Mouse (Mus musculus) kidney, postnatal 4 days (tissue): ENCODE data around the gene Clmn.

ENCODE experiments used
- DNase-seq, 2 experiments: peaks; one replicate each; pipeline ENCODE4 v3.0.0; 2021; ENCODE audit warnings: mixed read lengths in 2 of 2

Clmn gene

GRCm38 (mm10) chr12:104879577-104879989, 14.7 kb upstream of the Clmn start:
- no peak for DNase-seq

GRCm38 (mm10) chr12:104876053-104876452, 11.2 kb upstream of the Clmn start:
- no peak for DNase-seq

- DNase-seq = no peak
Observed at GRCm38 (mm10) chr12:104871987-104872386, 7.1 kb upstream of the Clmn start.

GRCm38 (mm10) chr12:104869737-104870136, 4.9 kb upstream of the Clmn start:
- DNase-seq = no peak

GRCm38 (mm10) chr12:104868430-104868829, 3.6 kb upstream of the Clmn start:
- DNase-seq = no peak

GRCm38 (mm10) chr12:104867851-104868250, 3.0 kb upstream of the Clmn start:
- DNase-seq = no peak

- DNase-seq = peak in 1 of 2 experiments; percentile 37
Observed at GRCm38 (mm10) chr12:104865166-104865535, 275 bp upstream of the Clmn start.

- DNase-seq = peak; percentile 59 to 73
Observed at GRCm38 (mm10) chr12:104863653-104864052, 1.2 kb downstream of the Clmn start.

- no peak for DNase-seq
Observed at GRCm38 (mm10) chr12:104859140-104859539, 5.7 kb downstream of the Clmn start.

GRCm38 (mm10) chr12:104858732-104859131, 6.1 kb downstream of the Clmn start:
- DNase-seq = no peak

- peak; percentile 42 to 43 for DNase-seq
Observed at GRCm38 (mm10) chr12:104857614-104858013, 7.3 kb downstream of the Clmn start.

GRCm38 (mm10) chr12:104856540-104856939, 8.3 kb downstream of the Clmn start:
- no peak for DNase-seq

- peak in 1 of 2 experiments; percentile 24 for DNase-seq
Observed at GRCm38 (mm10) chr12:104855548-104855947, 9.3 kb downstream of the Clmn start.

GRCm38 (mm10) chr12:104854826-104855225, 10.1 kb downstream of the Clmn start:
- DNase-seq = no peak

GRCm38 (mm10) chr12:104853374-104853773, 11.5 kb downstream of the Clmn start:
- DNase-seq = no peak

- DNase-seq = peak; percentile 84 to 89
Observed at GRCm38 (mm10) chr12:104851711-104852508, 13.0 kb downstream of the Clmn start.

GRCm38 (mm10) chr12:104850119-104850518, 14.8 kb downstream of the Clmn start:
- no peak for DNase-seq

- no peak for DNase-seq
Observed at GRCm38 (mm10) chr12:104848667-104849066, 16.2 kb downstream of the Clmn start.

GRCm38 (mm10) chr12:104847227-104847626, 17.6 kb downstream of the Clmn start:
- no peak for DNase-seq

GRCm38 (mm10) chr12:104845707-104846106, 19.2 kb downstream of the Clmn start:
- peak; percentile 41 to 63 for DNase-seq

- no peak for DNase-seq
Observed at GRCm38 (mm10) chr12:104844989-104845388, 19.9 kb downstream of the Clmn start.

GRCm38 (mm10) chr12:104844279-104844678, 20.6 kb downstream of the Clmn start:
- no peak for DNase-seq

GRCm38 (mm10) chr12:104841256-104841655, 23.6 kb downstream of the Clmn start:
- DNase-seq = peak in 1 of 2 experiments; percentile 17

GRCm38 (mm10) chr12:104838987-104839386, 25.9 kb downstream of the Clmn start:
- peak; percentile 67 to 75 for DNase-seq

- DNase-seq = no peak
Observed at GRCm38 (mm10) chr12:104838462-104838861, 26.4 kb downstream of the Clmn start.
